Mouse (Mus musculus) right cerebral cortex, postnatal 4 days (tissue): ENCODE results near the gene Tppp2.
A peak's percentile ranks its signal among the peaks of the same experiment; 100 is the strongest.
"Not testable (repeated sequence)": the region's sequence is repeated elsewhere in the genome, so short reads cannot be mapped to it uniquely, and the experiment has no call there.

Experiments
- DNase-seq: peaks from one replicate; pipeline ENCODE4 v3.0.0-alpha.2; 2022

Tppp2 gene

GRCm38 (mm10) chr14:51912391-51913061, 5.7 kb upstream of the Tppp2 start:
- DNase-seq = no peak

GRCm38 (mm10) chr14:51913062-51913959, 4.9 kb upstream of the Tppp2 start:
- peak; percentile 62 for DNase-seq

DNA sequence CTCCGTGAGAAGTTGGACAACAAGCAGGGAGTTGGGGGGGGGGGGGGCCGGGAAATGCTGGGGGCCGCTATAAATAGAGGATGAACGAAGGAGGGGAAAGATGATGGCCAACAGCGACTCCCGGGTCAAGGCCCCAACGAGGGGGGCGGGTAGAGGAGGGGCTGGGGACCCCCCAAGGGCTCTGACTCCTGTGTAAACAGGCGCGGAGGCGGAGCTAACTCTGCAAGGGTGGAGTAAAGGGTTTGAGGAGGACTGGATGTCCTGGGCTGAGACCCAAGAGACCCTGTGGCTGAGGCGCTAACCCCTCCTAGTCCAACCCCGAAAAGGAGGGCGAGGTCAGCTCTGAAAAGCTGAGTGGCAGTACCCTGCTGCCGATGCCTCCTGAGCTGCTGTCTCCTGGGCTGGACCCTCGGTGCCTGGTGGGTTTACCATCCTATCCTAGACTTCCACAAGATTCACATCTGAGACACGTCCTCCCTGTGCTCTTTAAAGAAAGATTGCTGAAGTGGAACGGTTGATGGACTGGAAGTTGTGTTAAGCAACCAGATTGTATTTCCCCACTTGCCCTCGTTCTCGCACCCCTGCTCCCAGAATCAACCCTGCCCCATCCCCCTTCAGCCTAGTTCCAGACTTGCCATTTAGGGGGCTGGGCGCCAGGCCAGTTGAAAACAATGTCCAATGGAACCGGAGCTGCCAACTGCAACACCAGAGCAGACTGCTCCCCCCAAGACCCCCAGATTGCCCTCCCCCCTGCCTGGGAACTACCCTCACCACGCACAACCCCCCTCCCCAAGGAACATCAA, 4.1 kb upstream of the Tppp2 start, which contains the start of gene Ndrg2:
TSS of gene Ndrg2 (minus strand) at position 199 of the 803 bp plus-strand sequence.
- peak; percentile 74 for DNase-seq

GRCm38 (mm10) chr14:51915030-51915429, 3.2 kb upstream of the Tppp2 start:
- DNase-seq = no peak

DNA sequence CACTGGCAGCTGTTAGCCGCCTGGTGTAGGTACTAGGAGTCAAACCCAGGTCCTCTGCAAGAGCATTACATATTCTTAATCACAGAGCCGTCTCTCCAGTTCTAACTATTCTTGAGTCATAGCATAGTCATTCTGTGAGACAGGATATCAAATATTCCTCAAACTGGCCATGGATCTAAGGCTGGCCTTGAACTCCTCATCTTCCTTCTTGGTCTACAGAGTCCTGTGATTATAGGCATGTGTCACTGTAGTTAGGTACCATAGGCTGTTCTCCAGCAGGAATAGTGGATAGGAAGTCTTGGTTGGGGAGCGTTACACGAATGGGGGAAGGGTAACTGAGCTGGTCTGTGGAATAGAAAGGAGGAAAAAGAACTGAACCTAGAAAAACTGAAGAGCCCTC, 1.7 kb upstream of the Tppp2 start:
- no peak for DNase-seq

DNA sequence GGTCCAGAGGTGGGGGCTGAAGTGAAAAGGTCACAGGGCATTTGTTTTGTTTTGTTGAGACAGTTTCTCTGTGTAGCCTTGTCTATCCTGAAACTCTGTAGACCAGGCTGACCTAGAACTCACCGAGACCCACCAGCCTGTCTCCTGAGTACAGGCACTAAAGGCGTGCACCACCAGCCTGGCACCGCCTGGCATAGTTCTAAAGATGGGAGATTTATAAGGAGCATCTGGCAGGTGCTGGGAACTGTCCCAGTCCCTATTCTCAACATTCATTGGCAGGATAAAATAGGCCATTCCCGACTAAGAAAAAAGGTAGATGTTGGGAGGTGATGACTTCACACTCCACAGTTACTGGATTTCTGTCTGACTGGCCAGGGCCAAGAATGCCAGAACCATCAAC, 741 bp downstream of the Tppp2 start:
- no peak for DNase-seq

- peak; percentile 32 for DNase-seq
Measured at GRCm38 (mm10) chr14:51921759-51922570, 3.7 kb downstream of the Tppp2 start.

GRCm38 (mm10) chr14:51922571-51922865, 4.3 kb downstream of the Tppp2 start, which contains the start of gene Rnase13:
TSS of gene Rnase13 (minus strand) at chr14:51922773.
- DNase-seq = no peak

- DNase-seq = no peak
Measured at GRCm38 (mm10) chr14:51922910-51923309, 4.7 kb downstream of the Tppp2 start.

DNA sequence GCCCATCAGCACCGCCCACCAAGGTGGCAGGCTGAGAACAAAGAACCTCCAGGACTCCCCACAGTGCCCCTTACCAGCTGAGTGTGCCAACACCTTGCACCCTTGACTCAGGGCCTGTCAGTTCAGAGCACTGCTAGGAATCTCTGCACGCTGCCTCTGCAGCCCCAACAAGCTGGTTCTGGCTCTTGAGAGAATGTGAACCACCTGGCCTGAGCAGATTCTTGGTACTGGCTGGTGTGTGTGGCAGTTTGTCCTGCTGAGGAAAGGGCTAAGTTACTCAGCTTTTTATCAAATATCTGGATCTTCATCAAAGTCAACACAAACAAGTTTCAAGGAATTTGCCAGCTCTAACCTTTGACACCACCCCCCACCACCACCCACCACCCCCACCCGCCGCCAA, 5.3 kb downstream of the Tppp2 start:
- no peak for DNase-seq

- DNase-seq = not testable (repeated sequence)
Measured at GRCm38 (mm10) chr14:51926930-51927329, 8.7 kb downstream of the Tppp2 start.

- peak; percentile 25 for DNase-seq
Measured at GRCm38 (mm10) chr14:51929309-51929943, 11.2 kb downstream of the Tppp2 start.

DNA sequence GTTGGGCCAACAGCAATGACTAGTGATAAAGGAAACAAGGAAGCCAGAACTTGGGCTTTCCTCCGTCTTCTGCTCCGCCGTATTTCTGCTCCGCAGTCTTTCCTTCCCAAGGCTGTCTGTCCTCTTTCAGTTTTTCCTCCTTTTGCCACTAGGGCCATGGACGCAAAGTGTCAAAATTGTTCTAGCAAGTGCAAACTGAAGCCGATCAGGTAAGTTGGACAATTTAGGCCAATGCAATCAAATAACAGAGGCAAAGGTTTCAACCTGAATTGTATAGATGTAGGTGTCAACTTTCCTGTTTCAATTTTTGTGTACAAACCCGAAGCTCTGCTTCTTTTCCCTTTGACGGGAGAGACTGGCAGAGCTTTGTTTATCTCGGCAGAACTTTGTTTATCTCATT, 11.7 kb downstream of the Tppp2 start:
- no peak for DNase-seq

- DNase-seq = peak; percentile 44
Measured at GRCm38 (mm10) chr14:51930824-51931223, 12.6 kb downstream of the Tppp2 start.

DNA sequence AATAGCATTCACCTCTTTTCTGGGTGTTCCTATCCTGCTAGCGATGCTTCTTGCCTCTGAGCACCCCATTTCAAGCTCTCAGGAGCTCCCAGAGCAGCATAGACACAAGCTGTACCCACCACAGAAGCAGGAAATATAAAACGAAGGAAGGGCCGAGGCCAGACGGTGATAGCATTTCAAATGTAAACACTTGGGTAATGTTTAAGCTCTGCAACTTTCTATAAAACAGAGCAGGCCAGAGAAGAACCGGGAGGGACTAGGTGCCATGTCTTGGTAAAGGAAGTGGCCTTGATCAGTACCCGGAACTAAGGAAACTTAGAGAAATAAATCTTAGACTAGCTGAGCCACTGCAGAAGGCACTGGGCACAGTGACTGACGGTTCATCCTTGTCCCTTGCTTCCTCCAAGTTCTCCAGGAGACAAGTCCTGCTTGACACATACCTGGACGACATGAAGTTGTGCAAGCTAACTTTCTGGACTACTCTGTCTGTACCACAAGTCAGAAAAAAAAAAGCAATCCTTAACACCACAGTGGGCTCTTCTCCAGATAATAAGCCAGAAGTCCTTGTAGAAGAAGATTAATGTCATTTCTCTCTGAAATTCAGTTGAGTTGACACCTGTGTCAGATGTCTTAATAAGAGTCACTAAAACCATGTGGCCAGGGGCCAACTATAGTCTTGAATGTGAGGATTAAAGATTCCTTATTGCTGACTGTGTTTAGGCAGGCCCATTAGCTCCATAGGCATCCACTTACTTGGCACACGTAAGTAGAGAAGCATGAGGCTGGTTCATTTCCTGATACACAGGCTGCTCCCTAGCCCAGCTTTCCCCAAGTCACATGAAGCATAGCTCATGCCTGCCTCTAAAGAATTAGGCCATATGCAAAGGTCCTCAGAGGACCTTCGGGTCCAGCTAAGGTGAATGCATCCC, 14.1 kb downstream of the Tppp2 start:
- DNase-seq = no peak

GRCm38 (mm10) chr14:51939005-51939404, 20.8 kb downstream of the Tppp2 start:
- DNase-seq = no peak

GRCm38 (mm10) chr14:51940944-51941560, 22.8 kb downstream of the Tppp2 start:
- DNase-seq = no peak

GRCm38 (mm10) chr14:51941577-51941976, 23.4 kb downstream of the Tppp2 start:
- no peak for DNase-seq

- no peak for DNase-seq
Measured at GRCm38 (mm10) chr14:51942236-51942635, 24.0 kb downstream of the Tppp2 start.

DNA sequence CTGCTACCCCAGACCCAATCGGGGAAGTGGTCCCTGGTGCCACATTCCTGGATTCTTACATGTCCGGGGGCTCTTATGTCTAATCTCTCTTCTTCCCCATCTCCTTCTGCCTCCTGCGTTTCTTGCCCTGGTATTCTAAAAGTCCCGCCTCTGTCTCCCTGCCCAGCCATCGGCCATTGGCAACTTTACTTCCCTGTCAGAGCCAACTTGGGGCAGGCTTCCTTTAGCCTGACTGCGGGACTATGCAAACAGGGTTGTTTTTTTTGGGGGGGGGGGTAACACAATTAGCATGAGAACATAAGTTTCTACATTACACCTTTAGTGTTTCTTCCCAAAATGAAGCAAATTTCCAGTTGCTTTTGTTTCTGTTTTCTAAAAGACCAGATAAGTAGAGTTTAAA, 25.1 kb downstream of the Tppp2 start:
- no peak for DNase-seq
